Mouse (Mus musculus): ENCODE results near the gene Oxld1.

The Oxld1 gene

DNA sequence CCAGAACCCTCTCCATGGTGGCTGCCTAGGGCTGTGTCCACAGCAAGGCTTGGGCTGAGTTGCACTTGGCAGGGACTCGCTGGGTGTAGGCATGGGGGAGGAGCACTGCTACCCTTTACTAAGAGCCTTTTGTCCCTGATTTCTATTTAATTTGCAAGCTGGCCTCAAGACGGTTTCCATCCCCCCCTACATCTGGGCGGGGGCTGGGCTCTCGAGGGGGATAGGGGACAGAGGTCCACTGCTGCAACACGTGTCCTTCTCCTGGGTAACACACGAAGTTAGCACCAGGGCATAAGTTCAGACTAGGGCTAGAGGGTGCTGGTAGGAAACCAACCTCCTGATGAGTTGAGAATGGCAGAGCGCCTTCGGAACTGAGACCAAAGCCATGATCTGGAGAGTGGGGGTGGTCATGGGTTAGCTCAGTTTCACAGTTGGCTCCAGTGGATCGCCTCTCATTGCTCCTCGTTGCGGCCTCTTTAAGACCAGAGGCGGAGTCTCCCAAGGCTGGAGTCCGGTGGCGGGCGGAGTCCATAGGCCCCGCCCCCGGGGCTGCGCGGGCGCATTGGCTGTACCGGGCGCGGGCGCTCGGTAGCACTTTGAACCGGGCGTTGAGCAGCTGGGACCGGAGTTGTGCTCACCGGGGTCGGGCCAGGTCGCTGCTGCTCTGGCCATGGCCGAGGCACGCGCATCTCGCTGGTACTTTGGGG, 33.6 kb upstream of the Oxld1 start, which contains the start of gene Slc25a10:
Gene Slc25a10 (plus strand): TSS at position 524 of the 707 bp plus-strand sequence.
- H3K27me3 ChIP-seq (ENCODE audit: control insufficient read depth, insufficient read depth, low read length, poor library complexity, severe bottlenecking): no peaks in the 10 kb centered on the region
- H3K36me3 ChIP-seq (ENCODE audit: control insufficient read depth, insufficient read depth, low read length, poor library complexity, severe bottlenecking): peaks cover 5% of the 10 kb centered on the region
- DNase-seq (ENCODE audit: low read depth, low spot score): peak; percentile 81

DNA sequence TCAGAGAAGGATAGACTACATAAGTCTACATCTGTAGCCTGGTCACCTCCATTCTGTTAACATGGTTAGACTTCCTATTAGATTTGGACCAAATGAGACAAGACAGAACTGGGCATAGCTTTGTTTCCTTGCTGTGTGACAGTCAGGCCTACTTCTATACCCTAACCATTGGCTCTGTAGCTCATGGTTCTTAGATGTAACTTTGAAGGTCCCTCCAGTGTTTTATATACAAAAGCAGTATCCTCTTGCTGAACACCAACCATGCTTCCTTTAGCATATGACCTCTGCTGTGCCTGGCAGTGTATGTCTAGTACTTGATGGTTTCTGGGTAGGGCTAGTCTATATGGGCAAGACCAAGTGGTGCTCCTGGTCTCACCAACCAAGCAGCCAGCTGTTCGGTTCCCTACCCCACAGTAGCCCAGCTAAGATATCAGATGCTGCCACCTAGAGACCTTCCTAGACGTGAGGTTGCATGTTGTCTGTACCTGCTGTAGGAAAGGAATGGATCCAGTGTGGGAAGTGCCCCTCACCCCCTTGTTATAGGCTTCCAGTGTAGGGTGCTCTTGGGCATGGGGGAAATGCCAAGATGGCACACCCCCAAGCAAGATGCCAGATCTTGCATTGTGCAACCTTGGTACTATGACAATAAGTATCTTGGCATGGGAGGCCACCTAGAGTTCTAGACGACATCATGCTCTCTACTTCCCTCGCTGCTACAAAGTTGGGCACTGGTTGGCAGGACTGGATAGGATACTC, 32.6 kb upstream of the Oxld1 start:
- no peaks in the 10 kb centered on the region for H3K27me3 ChIP-seq (ENCODE audit: control insufficient read depth, insufficient read depth, low read length, poor library complexity, severe bottlenecking)
- no peak for DNase-seq (ENCODE audit: low read depth, low spot score)
- H3K36me3 ChIP-seq (ENCODE audit: control insufficient read depth, insufficient read depth, low read length, poor library complexity, severe bottlenecking): peaks cover 5% of the 10 kb centered on the region

DNA sequence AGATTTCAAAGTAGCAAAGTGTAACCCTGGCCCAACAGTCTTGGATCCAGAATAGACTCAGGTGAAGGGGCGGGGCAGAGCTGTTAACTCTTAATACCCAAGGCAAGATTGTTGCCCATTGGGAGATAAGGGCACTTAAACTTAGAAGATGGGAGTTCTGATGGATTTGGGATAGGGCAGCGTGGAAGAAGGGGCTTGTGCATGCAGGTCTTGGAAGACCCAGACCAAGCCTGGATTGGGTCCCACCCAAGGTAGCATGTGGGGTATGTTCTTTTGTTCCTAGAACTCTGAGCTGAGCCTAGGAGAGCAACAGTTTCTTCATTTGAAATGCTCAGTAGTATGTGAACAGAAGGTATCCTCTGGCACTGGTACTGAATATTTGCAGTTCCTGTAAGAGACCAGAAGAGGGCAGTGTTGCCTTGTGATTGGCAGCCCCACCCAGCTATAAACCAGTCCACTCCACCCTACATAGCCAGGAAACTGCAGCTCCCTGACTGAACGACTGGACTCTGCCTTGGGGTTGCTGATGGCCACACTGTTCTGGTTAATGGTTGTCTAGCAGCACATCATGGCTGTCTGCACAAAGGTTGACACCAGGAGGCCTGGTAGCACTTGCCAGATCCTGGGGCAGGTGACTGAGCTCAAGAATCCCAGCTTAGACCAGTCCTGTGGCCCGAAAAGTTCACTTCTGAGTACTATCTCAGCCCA, 31.3 kb upstream of the Oxld1 start:
- DNase-seq (ENCODE audit: low read depth, low spot score): peak; percentile 89
- Histone ChIP-seq H3K36me3 (ENCODE audit: control insufficient read depth, insufficient read depth, low read length, poor library complexity, severe bottlenecking) (peaks cover 4% of the 10 kb centered on the region), H3K27me3 (ENCODE audit: control insufficient read depth, insufficient read depth, low read length, poor library complexity, severe bottlenecking) (no peaks in the 10 kb centered on the region)

DNA sequence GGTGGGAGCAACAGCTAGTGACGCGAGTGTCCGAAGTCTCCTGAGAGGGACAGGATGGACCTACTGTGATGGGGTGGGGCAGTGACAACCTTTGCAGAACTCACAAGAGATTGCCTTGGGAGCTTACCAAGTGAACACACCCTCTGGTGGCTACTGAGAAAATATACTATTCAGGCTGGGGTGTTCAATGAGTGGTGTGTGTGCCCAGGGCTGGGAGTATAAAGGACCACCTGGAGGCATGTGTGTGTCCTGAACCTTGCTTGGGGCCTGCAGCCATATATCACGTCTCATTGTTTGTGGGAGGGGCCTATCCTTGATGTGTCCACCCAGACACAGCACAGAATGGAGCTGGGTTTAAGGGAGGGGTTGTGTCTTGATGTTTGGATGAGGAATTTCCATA, 30.6 kb upstream of the Oxld1 start:
- Histone ChIP-seq H3K36me3 (ENCODE audit: control insufficient read depth, insufficient read depth, low read length, poor library complexity, severe bottlenecking) (peaks cover 4% of the 10 kb centered on the region), H3K27me3 (ENCODE audit: control insufficient read depth, insufficient read depth, low read length, poor library complexity, severe bottlenecking) (no peaks in the 10 kb centered on the region)
- no peak for DNase-seq (ENCODE audit: low read depth, low spot score)

DNA sequence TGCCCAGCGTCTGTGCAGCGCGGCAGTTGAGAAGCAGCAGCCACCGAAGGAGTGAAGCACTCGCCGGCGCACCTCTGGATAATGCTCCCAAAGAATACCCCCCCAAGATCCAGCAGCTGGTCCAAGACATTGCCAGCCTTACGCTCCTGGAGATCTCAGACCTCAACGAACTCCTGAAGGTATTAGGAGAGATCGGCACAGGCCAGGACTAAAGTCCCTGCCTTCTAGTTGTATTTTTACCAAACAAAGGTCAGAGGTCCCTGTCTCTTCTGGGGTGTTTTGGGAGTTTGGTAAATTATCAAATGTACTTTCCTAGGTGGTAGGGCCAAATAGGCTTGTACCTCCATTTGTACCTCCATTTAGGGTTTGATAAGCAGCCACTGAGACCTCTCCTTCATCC, 27.4 kb upstream of the Oxld1 start:
- Histone ChIP-seq H3K36me3 (ENCODE audit: control insufficient read depth, insufficient read depth, low read length, poor library complexity, severe bottlenecking) (peaks cover 9% of the 10 kb centered on the region), H3K27me3 (ENCODE audit: control insufficient read depth, insufficient read depth, low read length, poor library complexity, severe bottlenecking) (no peaks in the 10 kb centered on the region)
- no peak for DNase-seq (ENCODE audit: low read depth, low spot score)

DNA sequence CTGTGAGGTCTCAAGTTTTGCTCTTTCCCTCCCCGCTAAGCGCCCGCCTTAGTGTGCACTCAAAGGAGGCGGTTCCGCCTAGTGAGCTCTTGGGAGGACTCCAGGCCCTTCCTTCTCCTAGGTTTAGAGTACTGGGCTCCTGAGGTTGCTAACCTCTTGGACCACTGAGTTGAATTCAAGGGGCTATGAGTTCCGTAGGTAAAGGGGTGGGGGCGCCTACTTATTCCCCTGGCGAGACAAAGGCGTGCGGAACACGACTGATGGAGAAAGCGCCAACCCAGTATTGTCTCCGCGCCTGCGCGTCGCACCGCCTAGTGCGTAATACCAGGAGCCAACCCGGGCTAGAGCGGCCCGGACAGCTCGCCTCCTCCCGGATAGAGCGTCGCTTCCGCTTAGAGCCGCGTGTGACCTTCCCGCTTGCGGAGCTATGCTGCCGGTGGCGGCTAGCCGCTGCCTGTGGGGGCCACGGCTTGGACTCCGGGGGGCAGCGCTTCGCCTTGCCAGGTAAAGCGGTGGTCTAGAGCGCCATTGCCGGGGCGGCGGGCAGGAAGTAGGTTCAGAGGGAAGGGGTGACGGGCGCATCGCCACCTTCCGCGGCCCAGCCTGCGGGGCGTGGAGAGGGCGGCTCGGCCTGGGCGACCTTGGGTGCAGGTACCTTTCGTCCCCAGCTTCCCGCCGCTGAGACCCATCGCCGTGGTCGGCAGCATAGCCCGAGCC, 26.6 kb upstream of the Oxld1 start, which contains the start of gene Mrpl12:
Gene Mrpl12 (plus strand): TSS at position 349 of the 717 bp plus-strand sequence.
- Histone ChIP-seq H3K27me3 (ENCODE audit: control insufficient read depth, insufficient read depth, low read length, poor library complexity, severe bottlenecking) (no peaks in the 10 kb centered on the region), H3K36me3 (ENCODE audit: control insufficient read depth, insufficient read depth, low read length, poor library complexity, severe bottlenecking) (peaks cover 9% of the 10 kb centered on the region)
- DNase-seq (ENCODE audit: low read depth, low spot score): peak; percentile 96

DNA sequence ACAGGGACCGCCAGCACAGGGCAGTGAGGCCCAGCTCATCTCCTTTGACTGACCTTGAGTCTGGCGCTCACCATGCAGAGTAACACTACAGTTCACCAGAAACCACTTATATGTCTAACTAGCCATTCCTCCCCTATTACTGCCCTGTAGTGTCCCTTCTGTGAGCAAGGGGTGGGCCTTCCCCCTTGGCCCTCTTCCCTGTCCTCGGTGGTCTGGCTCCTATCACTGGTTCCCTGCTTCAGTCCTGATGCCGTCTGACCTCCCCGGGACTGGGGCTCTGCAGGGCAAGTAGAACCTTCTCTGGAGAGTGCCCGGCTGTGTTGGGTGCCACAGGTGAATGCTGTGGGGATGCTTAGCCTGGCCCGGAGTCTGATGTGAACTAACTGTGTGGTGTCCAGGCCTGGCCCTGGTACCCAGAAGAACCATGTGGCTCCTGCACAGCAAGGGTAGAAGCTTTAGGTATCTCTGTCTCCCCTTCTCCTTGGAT, 25.6 kb upstream of the Oxld1 start:
- DNase-seq (ENCODE audit: low read depth, low spot score): no peak
- Histone ChIP-seq H3K27me3 (ENCODE audit: control insufficient read depth, insufficient read depth, low read length, poor library complexity, severe bottlenecking) (no peaks in the 10 kb centered on the region), H3K36me3 (ENCODE audit: control insufficient read depth, insufficient read depth, low read length, poor library complexity, severe bottlenecking) (peaks cover 12% of the 10 kb centered on the region)

DNA sequence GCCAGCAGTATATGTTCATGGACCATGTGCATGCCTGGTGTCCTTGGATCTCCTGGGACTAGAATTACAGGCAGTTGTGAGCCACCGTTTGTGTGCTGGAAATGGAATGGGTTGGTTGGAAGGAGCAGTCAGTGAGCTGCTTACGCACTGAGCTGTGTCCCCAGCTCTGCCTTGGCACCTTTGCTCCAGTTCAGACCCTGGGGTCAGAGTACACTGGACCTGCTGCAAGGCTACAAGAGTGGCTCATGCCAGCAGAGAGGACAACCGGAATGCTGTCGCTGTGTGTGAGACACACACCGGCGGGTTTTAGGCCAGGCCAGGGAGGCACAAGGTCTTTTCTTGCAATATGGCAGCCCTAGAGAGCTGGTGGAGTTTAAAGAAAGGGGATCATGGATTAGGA, 14.2 kb upstream of the Oxld1 start:
- no peaks in the 10 kb centered on the region for H3K27me3 ChIP-seq (ENCODE audit: control insufficient read depth, insufficient read depth, low read length, poor library complexity, severe bottlenecking)
- peaks cover 23% of the 10 kb centered on the region for H3K36me3 ChIP-seq (ENCODE audit: control insufficient read depth, insufficient read depth, low read length, poor library complexity, severe bottlenecking)
- DNase-seq (ENCODE audit: low read depth, low spot score): no peak

DNA sequence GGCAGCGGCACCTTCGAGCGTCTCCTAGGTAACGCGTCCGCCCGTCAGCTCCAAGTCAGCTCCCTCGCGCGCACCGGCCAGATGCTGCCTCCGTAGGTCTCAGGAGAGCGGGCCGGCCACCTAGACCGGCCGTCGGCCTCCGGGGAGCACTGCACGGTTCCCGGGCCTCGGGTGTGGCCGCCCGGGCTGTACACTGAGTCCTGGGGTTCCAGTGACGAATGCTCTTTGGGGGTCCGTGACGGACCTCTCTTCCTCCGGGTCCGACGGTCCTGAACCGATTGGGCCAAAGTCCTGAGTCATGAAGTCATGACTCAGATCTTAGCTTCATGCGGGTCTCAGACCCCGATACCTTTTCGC, 9.8 kb upstream of the Oxld1 start:
- Histone ChIP-seq H3K36me3 (ENCODE audit: control insufficient read depth, insufficient read depth, low read length, poor library complexity, severe bottlenecking) (peaks cover 12% of the 10 kb centered on the region), H3K27me3 (ENCODE audit: control insufficient read depth, insufficient read depth, low read length, poor library complexity, severe bottlenecking) (no peaks in the 10 kb centered on the region)
- no peak for DNase-seq (ENCODE audit: low read depth, low spot score)

DNA sequence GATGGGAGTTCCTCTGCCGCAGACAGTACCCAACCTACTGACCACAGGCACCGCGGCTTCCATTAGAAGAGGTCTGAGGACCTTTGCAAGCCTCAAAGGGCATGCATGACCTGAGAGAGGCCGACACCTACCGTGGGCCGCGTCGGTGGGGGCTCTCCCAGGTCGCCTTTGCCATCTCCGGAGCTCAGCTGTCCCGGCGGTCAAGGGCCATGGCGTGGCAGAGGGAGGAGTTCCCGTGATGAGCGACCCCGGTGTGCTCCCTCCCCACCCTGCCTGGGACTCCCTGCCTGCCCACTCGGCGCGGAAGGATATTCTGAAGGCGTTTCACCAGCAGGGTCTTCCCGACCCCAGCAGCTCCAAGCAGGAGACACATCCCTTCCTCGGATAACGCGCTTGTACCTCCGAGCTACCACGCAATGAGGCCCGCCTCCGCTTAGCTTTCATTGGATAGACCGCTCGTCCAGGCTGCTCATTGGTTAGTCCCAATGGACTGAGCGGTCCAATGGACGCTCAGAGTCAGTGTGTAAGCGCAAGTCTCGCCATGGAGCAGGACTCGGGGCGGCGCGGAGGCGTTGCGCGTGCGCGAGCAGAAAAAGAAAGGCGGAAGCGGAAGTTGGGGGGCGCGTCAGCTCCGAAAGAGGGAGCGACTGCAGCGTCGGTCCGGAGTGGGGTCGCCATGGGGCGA, 9.3 kb upstream of the Oxld1 start, which contains the start of gene Arl16:
Gene Arl16 (minus strand): TSS at position 557 of the 685 bp plus-strand sequence.
- H3K36me3 ChIP-seq (ENCODE audit: control insufficient read depth, insufficient read depth, low read length, poor library complexity, severe bottlenecking): peaks cover 13% of the 10 kb centered on the region
- DNase-seq (ENCODE audit: low read depth, low spot score): peak; percentile 98
- H3K27me3 ChIP-seq (ENCODE audit: control insufficient read depth, insufficient read depth, low read length, poor library complexity, severe bottlenecking): no peaks in the 10 kb centered on the region

DNA sequence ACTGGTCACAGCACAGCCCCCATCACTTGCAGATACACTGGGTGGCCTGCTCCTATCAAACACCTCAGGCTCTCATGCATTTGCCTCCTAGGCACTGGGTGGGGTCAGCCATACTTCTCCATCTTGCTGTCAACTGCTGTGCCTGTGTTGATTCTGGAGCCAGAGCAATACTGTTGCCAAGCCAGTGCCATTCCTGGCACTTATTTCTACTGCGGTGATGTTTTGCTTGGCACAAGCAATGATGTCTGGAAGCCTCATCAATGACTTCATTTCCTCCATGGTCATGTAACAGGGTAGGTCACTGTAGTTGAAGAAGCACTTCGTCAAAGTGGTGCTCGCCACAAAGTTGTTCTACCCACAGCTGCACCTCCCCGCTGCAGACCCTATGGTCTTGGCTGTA, 7.7 kb upstream of the Oxld1 start:
- Histone ChIP-seq H3K27me3 (ENCODE audit: control insufficient read depth, insufficient read depth, low read length, poor library complexity, severe bottlenecking) (no peaks in the 10 kb centered on the region), H3K36me3 (ENCODE audit: control insufficient read depth, insufficient read depth, low read length, poor library complexity, severe bottlenecking) (peaks cover 7% of the 10 kb centered on the region)
- no peak for DNase-seq (ENCODE audit: low read depth, low spot score)

DNA sequence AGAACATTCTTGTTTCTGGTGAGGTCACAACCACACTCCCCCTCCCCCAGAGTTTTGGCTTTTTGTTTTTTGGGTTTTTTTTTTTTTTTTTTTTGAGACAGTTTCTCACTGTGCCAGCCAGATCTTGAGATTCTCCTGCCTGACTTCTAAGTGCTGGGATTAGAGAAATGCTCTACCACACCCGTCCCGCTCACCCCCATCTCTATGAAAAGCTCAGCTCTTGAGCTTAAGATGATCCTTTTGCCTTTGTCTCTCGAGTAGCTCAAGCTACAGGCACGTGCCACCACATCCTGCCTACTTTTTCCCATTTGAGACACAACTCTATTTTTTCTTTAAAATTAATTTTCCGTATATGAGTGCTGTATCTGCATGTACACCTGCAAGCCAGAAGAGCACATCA, 6.5 kb upstream of the Oxld1 start:
- Histone ChIP-seq H3K36me3 (ENCODE audit: control insufficient read depth, insufficient read depth, low read length, poor library complexity, severe bottlenecking) (peaks cover 4% of the 10 kb centered on the region), H3K27me3 (ENCODE audit: control insufficient read depth, insufficient read depth, low read length, poor library complexity, severe bottlenecking) (no peaks in the 10 kb centered on the region)
- no peak for DNase-seq (ENCODE audit: low read depth, low spot score)

DNA sequence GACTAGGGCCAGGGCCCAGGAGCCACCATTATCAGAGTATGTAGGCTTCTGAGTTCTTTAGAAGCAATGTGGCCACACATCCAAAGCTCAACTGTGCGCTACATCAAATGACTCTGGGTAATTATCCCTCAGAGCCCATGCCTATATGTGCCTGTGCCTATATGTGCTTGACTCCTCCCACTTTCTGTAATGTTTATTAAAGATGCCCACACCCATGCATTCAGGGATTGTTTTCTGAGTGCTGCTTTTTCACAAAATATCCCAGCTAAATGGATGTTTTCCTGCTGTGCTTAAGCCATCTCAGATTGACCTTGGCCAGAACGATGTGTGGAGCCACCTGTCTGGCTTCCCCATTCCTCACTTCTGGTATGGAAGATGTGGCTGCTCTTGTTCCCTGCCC, 5.7 kb upstream of the Oxld1 start:
- Histone ChIP-seq H3K36me3 (ENCODE audit: control insufficient read depth, insufficient read depth, low read length, poor library complexity, severe bottlenecking) (peaks cover 4% of the 10 kb centered on the region), H3K27me3 (ENCODE audit: control insufficient read depth, insufficient read depth, low read length, poor library complexity, severe bottlenecking) (no peaks in the 10 kb centered on the region)
- DNase-seq (ENCODE audit: low read depth, low spot score): no peak

Measured in splenic B cell, adult 2 months (primary cell).